In genomic region chr8:9132612-9133218, GRCm38 (mm10) we compare ENCODE assay signal across 14 mouse cellular contexts.
"Had no signal": no experiment of that assay in that cellular context is flagged by ENCODE, and none has a peak within 500 bp of the region (broad histone marks: within the 10 kb centered on the region; RNA-seq: fewer than 3 reads in every experiment).

No protein-coding gene starts in this region.

- H3K36me3 ChIP-seq: limb, embryonic 10.5 days; liver, embryonic 15.5 days; midbrain, embryonic 15.5 days; neural tube, embryonic 12.5 days; stomach, embryonic 15.5 days had no signal

- H3K4me2 ChIP-seq: liver, embryonic 11.5 days; liver, embryonic 15.5 days; midbrain, embryonic 11.5 days; midbrain, embryonic 15.5 days; neural tube, embryonic 12.5 days; stomach, embryonic 15.5 days had no signal

- ATAC-seq: lung, postnatal 0 days; midbrain, embryonic 15.5 days had no signal

- H3K9ac ChIP-seq: liver, embryonic 15.5 days; midbrain, embryonic 15.5 days; neural tube, embryonic 12.5 days; stomach, embryonic 15.5 days had no signal

- H3K4me1 ChIP-seq: limb, embryonic 10.5 days; liver, embryonic 15.5 days; megakaryocyte, embryonic 14.5 days; midbrain, embryonic 15.5 days; neural tube, embryonic 12.5 days; stomach, embryonic 15.5 days had no signal

- H3K27ac ChIP-seq: limb, embryonic 10.5 days; liver, embryonic 15.5 days; macrophage; midbrain, embryonic 15.5 days; neural tube, embryonic 12.5 days; stomach, embryonic 15.5 days had no signal

- DNase-seq: kidney, adult 8-10 months; kidney, postnatal 25 days; lung, adult 2 months; thymus, postnatal 4 days had no signal

- H3K27me3 ChIP-seq: liver, embryonic 15.5 days; megakaryocyte, embryonic 14.5 days; midbrain, embryonic 15.5 days; neural tube, embryonic 12.5 days; stomach, embryonic 15.5 days had no signal

- H3K4me3 ChIP-seq: limb, embryonic 10.5 days; liver, embryonic 15.5 days; megakaryocyte, embryonic 14.5 days; midbrain, embryonic 15.5 days; neural tube, embryonic 12.5 days; stomach, embryonic 15.5 days had no signal

- H3K9me3 ChIP-seq: limb, embryonic 10.5 days; liver, embryonic 15.5 days; megakaryocyte, embryonic 14.5 days; midbrain, embryonic 15.5 days; neural tube, embryonic 12.5 days; stomach, embryonic 15.5 days had no signal
